Mouse (Mus musculus): ENCODE results near the gene Fbxl16.
A peak's percentile ranks its signal among the peaks of the same experiment; 100 is the strongest.

- TF ChIP-seq CTCF (conservative IDR thresholded peaks at IDR 0.05 in 1 of 2, IDR thresholded peaks at IDR 0.05 in 1 of 2; ENCODE audit: low read depth in 2 of 2, low read length in 2 of 2) (peak in 1 of 2 experiments; percentile 26; a peak in 1 of 4 replicates), HCFC1 (IDR thresholded peaks at IDR 0.05; ENCODE audit: low read depth, low read length) (peak; percentile 82), CHD1 (IDR thresholded peaks at IDR 0.05; ENCODE audit: low read depth, low read length) (no peak), UBTF (IDR thresholded peaks at IDR 0.05; ENCODE audit: low read depth, low read length) (no peak), POLR2A (IDR thresholded peaks at IDR 0.05; ENCODE audit: low read depth, low read length) (peak; percentile 92), SIN3A (IDR thresholded peaks at IDR 0.05; ENCODE audit: low read length) (peak; percentile 80; the same call in 1 of the 2 replicates), MAX (IDR thresholded peaks at IDR 0.05; ENCODE audit: low read length) (peak; percentile 61), USF1 (IDR thresholded peaks at IDR 0.05; ENCODE audit: low read depth, low read length) (no peak)
These were observed 35.6 kb downstream of the Fbxl16 start, which contains the start of gene Rhot2 for GRCm38 (mm10) chr17:25844396-25844901.

All from CH12.LX (cell line).